Mouse (Mus musculus) activated CD4-positive, CD25-positive, alpha-beta regulatory T cell (primary cell): Measurements from ENCODE around the gene Wdr86. TPM values are rescaled to one million over a fixed set of nuclear protein-coding genes. Genes with fewer than 3 reads are reported as not detected.

Experiments used
- polyA plus RNA-seq, 2 experiments: library from polyadenylated mRNA; unstranded; fragments of 100-300 nt; shearing (Covaris generic); gene quantifications; one replicate each; pipeline ENCODE4 v1.2.1; 2017

Wdr86 gene
- under 1 TPM in 1 of 2 experiments, not detected in 1; 0.06 TPM for polyA plus RNA-seq

GRCm38 (mm10) chr5:24730488-24730871 lies at the start of gene Wdr86:
Gene Wdr86 (minus strand): TSS chr5:24730727.

GRCm38 (mm10) chr5:24757816-24758215 lies 27.3 kb upstream of the Wdr86 start, which contains the start of gene Crygn:
Gene Crygn (minus strand): TSS chr5:24758008.

GRCm38 (mm10) chr5:24685366-24686093 lies 45.0 kb downstream of the Wdr86 start, which contains the start of gene Nub1:
Gene Nub1 (plus strand): TSS chr5:24685532.

Other genes with a start within 250 kb of the Wdr86 start
- gene Gbx1, start 203.5 kb downstream of the Wdr86 start, polyA plus RNA-seq = under 1 TPM in 1 of 2 experiments, not detected in 1; 0.05 TPM
- under 1 TPM in 1 of 2 experiments, not detected in 1; 0.07 TPM for gene Asb10, start 189.7 kb downstream of the Wdr86 start, polyA plus RNA-seq
- gene 4931409K22Rik, start 173.9 kb downstream of the Wdr86 start, polyA plus RNA-seq = not detected
- gene Abcf2, start 153.3 kb downstream of the Wdr86 start, polyA plus RNA-seq = 10 to 100 TPM; 62.4 to 65.3 TPM
- gene Chpf2, start 144.0 kb downstream of the Wdr86 start, polyA plus RNA-seq = 10 to 100 TPM; 23.6 to 33.5 TPM
- 1 to 10 TPM; 1.0 to 4.9 TPM for gene Smarcd3, start 106.3 kb downstream of the Wdr86 start, polyA plus RNA-seq
- 10 to 100 TPM; 73.9 to 80.8 TPM for gene Nub1, start 45.2 kb downstream of the Wdr86 start, polyA plus RNA-seq
- 1 to 10 TPM; 1.5 to 1.6 TPM for gene Crygn, start 27.3 kb upstream of the Wdr86 start, polyA plus RNA-seq
- gene Rheb, start 111.9 kb upstream of the Wdr86 start, polyA plus RNA-seq = 100 to 1,000 TPM; 138 to 144 TPM